Mouse (Mus musculus): Measurements from ENCODE around the gene Sox6. TPM values are rescaled to one million over a fixed set of nuclear protein-coding genes. Genes with fewer than 3 reads are reported as not detected.
A peak's percentile ranks its signal among the peaks of the same experiment; 100 is the strongest.

Gene Sox6
- polyA plus RNA-seq, 1 experiment from 2014 or later: 33.0 TPM

DNA sequence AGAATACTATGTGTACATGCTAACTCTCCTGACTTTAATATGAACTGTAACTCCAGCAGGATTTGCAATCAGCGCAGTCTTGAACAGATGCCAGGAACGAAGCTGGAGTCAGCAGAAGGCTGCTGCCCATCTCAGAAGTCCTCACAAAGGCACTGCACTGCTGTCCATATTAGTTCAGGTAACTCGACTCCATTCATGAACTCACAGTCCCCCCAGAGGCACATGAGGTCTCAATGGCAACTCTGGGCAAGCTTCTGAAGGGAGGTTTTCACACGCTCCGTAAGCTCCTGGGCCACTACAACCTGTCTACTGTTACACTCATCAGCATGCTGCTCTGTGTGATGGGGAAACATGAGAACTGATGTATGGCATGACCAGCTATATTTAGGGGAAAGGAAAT lies 528.6 kb downstream of the Sox6 start:
- no peak overlapping the region for H3K9ac ChIP-seq (ENCODE audit: low read length)
- no peaks in the 10 kb centered on the region for H3K36me3 ChIP-seq (ENCODE audit: control insufficient read depth, insufficient read depth, low read length)
- ATAC-seq (replicated peaks; ENCODE audit: low FRiP score, low TSS enrichment, low read depth): no peak

DNA sequence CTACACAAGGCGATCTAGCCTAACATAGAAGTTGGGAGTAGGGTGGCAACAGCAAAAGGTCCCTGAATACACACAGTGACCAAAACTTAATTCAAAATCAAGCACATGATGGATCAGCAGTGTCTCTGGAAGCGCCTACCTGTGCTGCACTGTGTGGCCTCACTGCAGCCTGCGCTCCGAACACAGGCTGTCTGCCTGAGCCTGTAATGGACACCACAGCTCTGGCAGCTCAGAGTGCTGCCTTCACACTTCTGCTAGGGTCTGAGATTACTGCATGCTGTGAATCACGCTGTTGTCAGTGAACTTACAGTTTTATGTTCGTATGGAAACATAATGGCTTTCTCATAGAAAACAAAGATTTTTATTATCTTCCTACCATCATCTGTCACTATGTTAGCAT lies 532.2 kb downstream of the Sox6 start:
- Histone ChIP-seq H3K4me3 (ENCODE audit: low read depth, low read length) (no peak overlapping the region), H3K9me3 (ENCODE audit: control insufficient read depth, low read length) (no peaks in the 10 kb centered on the region), H3K9ac (ENCODE audit: low read length) (no peak overlapping the region), H3K36me3 (ENCODE audit: control insufficient read depth, insufficient read depth, low read length) (no peaks in the 10 kb centered on the region), H3K4me1 (replicated peaks; ENCODE audit: control insufficient read depth, insufficient read depth, low read length) (peaks cover 8% of the 10 kb centered on the region), H3K27ac (ENCODE audit: low read depth) (no peak overlapping the region), H3K4me2 (ENCODE audit: low read length) (no peak overlapping the region), H3K27me3 (replicated peaks; ENCODE audit: control insufficient read depth, insufficient read depth, low read length) (no peaks in the 10 kb centered on the region)
- DNase-seq (ENCODE audit: low spot score) (no peak), ATAC-seq (replicated peaks; ENCODE audit: low FRiP score, low TSS enrichment, low read depth) (no peak)
- WGBS: 72% methylated on average over 6 of the region's 6 CpGs

More for the DNA sequence above, 528.6 kb downstream of the Sox6 start:
- DNase-seq (ENCODE audit: low spot score): no peak
- Histone ChIP-seq H3K4me3 (ENCODE audit: low read depth, low read length) (no peak overlapping the region), H3K27ac (ENCODE audit: low read depth) (no peak overlapping the region), H3K4me2 (ENCODE audit: low read length) (no peak overlapping the region), H3K4me1 (replicated peaks; ENCODE audit: control insufficient read depth, insufficient read depth, low read length) (peaks cover 5% of the 10 kb centered on the region; the same call in 1 of the 2 replicates), H3K27me3 (replicated peaks; ENCODE audit: control insufficient read depth, insufficient read depth, low read length) (no peaks in the 10 kb centered on the region), H3K9me3 (ENCODE audit: control insufficient read depth, low read length) (no peaks in the 10 kb centered on the region)
- 79% methylated on average over 5 of the region's 5 CpGs for WGBS

DNA sequence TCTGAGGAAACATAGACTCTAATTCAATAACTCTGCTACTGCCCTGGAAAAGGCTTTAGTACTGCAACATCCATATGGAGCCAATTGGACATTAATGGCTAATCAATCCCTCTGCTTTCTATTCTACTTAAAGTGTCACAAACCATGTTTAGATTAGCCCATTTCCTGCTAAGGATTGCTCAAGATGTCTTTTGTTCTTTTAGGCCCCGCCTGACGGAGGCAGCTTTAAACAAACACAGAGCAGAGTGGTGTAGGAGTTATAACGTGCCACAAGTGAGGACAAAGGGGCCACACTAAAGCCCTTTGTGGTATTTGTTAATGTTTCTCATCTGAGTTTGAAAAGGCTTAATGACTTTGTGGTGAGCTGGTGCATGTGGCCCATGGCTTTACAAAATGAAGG lies 537.1 kb downstream of the Sox6 start:
- no peaks in the 10 kb centered on the region for H3K27me3 ChIP-seq (replicated peaks; ENCODE audit: control insufficient read depth, insufficient read depth, low read length)
- H3K36me3 ChIP-seq (ENCODE audit: control insufficient read depth, insufficient read depth, low read length): no peaks in the 10 kb centered on the region
- no peak overlapping the region for H3K9ac ChIP-seq (ENCODE audit: low read length)
- no peak overlapping the region for H3K4me2 ChIP-seq (ENCODE audit: low read length)
- peaks cover 20% of the 10 kb centered on the region for H3K4me1 ChIP-seq (replicated peaks; ENCODE audit: control insufficient read depth, insufficient read depth, low read length)
- WGBS: 8% methylated on average over 3 of the region's 3 CpGs
- DNase-seq (ENCODE audit: low spot score): no peak
- ATAC-seq (replicated peaks; ENCODE audit: low FRiP score, low TSS enrichment, low read depth): peak; percentile 64; the same call in 1 of the 2 replicates
- H3K4me3 ChIP-seq (ENCODE audit: low read depth, low read length): no peak overlapping the region
- no peaks in the 10 kb centered on the region for H3K9me3 ChIP-seq (ENCODE audit: control insufficient read depth, low read length)
- H3K27ac ChIP-seq (ENCODE audit: low read depth): peak overlapping the region; percentile 64

DNA sequence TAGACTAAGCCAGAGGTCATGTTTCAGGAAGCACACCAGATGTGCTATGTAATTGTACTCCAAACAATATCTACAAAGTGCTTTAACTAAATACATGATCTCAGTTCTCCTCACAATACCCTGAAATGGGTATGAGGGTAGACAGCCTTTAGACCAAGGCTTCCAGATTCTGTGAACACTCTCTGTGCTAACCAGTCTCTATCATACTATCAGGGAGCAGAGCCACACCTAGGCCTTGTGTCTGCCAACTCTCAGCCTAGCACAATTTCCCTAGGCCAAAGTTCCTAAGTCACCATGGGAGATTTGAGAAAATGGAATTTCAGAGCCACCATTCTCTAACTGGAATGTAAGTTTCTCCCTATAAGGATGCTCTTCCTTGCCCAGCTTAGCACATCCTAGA lies 537.8 kb downstream of the Sox6 start:
- no peak for ATAC-seq (replicated peaks; ENCODE audit: low FRiP score, low TSS enrichment, low read depth)
- DNase-seq (ENCODE audit: low spot score): no peak
- no peak overlapping the region for H3K27ac ChIP-seq (ENCODE audit: low read depth)

DNA sequence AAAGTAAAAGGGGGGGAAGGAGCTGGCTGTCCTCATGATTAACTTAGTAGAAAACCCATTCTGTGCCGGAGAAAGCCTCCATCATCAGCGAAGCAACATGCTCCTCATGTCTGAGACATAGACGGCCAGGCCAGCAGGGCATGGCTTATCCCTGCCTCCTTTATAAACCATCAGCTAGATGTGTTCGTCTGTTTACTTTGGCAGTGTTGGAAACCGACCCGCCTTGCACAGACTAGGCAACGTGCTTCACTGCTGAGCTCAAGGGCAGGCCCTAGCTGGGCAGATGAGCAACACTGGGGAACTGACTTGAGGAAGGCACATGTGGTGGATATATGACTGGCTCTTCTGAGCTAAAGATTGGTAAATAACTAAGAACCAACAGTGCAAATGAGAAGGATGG lies 538.4 kb downstream of the Sox6 start:
- no peak for DNase-seq (ENCODE audit: low spot score)

More for the DNA sequence above, 537.8 kb downstream of the Sox6 start:
- Histone ChIP-seq H3K9ac (ENCODE audit: low read length) (no peak overlapping the region), H3K4me3 (ENCODE audit: low read depth, low read length) (no peak overlapping the region), H3K9me3 (ENCODE audit: control insufficient read depth, low read length) (no peaks in the 10 kb centered on the region), H3K4me2 (ENCODE audit: low read length) (no peak overlapping the region), H3K27me3 (replicated peaks; ENCODE audit: control insufficient read depth, insufficient read depth, low read length) (no peaks in the 10 kb centered on the region), H3K36me3 (ENCODE audit: control insufficient read depth, insufficient read depth, low read length) (no peaks in the 10 kb centered on the region), H3K4me1 (replicated peaks; ENCODE audit: control insufficient read depth, insufficient read depth, low read length) (peaks cover 20% of the 10 kb centered on the region)

DNA sequence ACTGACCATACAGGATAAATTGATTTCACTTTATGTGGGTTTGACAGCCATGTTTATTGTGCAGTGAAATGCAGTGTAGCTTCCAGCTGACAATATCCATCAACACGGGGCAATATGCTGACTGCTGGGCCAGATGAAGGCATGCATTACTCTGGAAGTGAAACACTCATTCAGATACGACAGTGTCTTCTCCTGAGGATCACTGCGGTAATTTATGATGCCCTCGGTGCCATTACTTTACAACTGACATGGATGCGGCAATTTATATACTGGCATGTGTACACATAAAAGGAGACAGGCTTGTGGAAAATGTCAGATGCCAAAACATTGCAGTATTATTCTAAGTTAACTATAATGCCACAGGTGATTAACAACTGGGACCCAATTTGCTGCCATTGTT lies 546.9 kb downstream of the Sox6 start:
- no peak for ATAC-seq (replicated peaks; ENCODE audit: low FRiP score, low TSS enrichment, low read depth)
- Histone ChIP-seq H3K27me3 (replicated peaks; ENCODE audit: control insufficient read depth, insufficient read depth, low read length) (no peaks in the 10 kb centered on the region), H3K4me2 (ENCODE audit: low read length) (no peak overlapping the region), H3K36me3 (ENCODE audit: control insufficient read depth, insufficient read depth, low read length) (no peaks in the 10 kb centered on the region), H3K9ac (ENCODE audit: low read length) (no peak overlapping the region), H3K9me3 (ENCODE audit: control insufficient read depth, low read length) (no peaks in the 10 kb centered on the region), H3K27ac (ENCODE audit: low read depth) (no peak overlapping the region), H3K4me3 (ENCODE audit: low read depth, low read length) (no peak overlapping the region), H3K4me1 (replicated peaks; ENCODE audit: control insufficient read depth, insufficient read depth, low read length) (peaks cover 20% of the 10 kb centered on the region; the same call in 1 of the 2 replicates)
- WGBS: 69% methylated on average over 5 of the region's 5 CpGs
- DNase-seq (ENCODE audit: low spot score): no peak

More for the DNA sequence above, 538.4 kb downstream of the Sox6 start:
- Histone ChIP-seq H3K36me3 (ENCODE audit: control insufficient read depth, insufficient read depth, low read length) (no peaks in the 10 kb centered on the region), H3K4me3 (ENCODE audit: low read depth, low read length) (no peak overlapping the region), H3K27ac (ENCODE audit: low read depth) (no peak overlapping the region), H3K4me1 (replicated peaks; ENCODE audit: control insufficient read depth, insufficient read depth, low read length) (peaks cover 20% of the 10 kb centered on the region), H3K27me3 (replicated peaks; ENCODE audit: control insufficient read depth, insufficient read depth, low read length) (no peaks in the 10 kb centered on the region), H3K9ac (ENCODE audit: low read length) (no peak overlapping the region), H3K9me3 (ENCODE audit: control insufficient read depth, low read length) (no peaks in the 10 kb centered on the region), H3K4me2 (ENCODE audit: low read length) (no peak overlapping the region)
- 26% methylated on average over 7 of the region's 7 CpGs for WGBS
- ATAC-seq (replicated peaks; ENCODE audit: low FRiP score, low TSS enrichment, low read depth): no peak; the same call in 1 of the 2 replicates

DNA sequence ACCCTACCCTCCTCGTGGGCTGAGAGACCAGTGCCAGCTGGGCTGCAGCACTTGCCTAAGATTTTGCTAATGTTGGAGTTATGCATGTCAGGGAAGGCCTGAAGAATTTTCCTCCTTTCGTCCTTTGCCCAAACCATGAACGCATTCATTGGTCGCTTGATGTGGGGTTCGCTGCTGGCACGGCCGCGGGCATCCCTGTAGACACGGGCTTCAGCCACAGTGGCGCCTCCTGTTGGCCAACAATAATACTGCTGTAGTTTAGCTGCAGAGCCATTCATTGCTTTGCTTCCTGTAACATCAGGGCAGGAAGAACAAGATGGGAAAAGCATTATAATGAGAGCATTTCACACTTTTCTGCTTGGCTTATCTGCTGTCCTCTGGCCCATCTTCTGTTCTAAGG lies 549.0 kb downstream of the Sox6 start:
- DNase-seq (ENCODE audit: low spot score) (no peak), ATAC-seq (replicated peaks; ENCODE audit: low FRiP score, low TSS enrichment, low read depth) (no peak)
- Histone ChIP-seq H3K36me3 (ENCODE audit: control insufficient read depth, insufficient read depth, low read length) (no peaks in the 10 kb centered on the region), H3K27me3 (replicated peaks; ENCODE audit: control insufficient read depth, insufficient read depth, low read length) (no peaks in the 10 kb centered on the region), H3K4me1 (replicated peaks; ENCODE audit: control insufficient read depth, insufficient read depth, low read length) (peaks cover 20% of the 10 kb centered on the region), H3K4me3 (ENCODE audit: low read depth, low read length) (no peak overlapping the region), H3K9ac (ENCODE audit: low read length) (no peak overlapping the region), H3K27ac (ENCODE audit: low read depth) (no peak overlapping the region), H3K4me2 (ENCODE audit: low read length) (no peak overlapping the region), H3K9me3 (ENCODE audit: control insufficient read depth, low read length) (no peaks in the 10 kb centered on the region)
- WGBS: 64% methylated on average over 10 of the region's 10 CpGs

DNA sequence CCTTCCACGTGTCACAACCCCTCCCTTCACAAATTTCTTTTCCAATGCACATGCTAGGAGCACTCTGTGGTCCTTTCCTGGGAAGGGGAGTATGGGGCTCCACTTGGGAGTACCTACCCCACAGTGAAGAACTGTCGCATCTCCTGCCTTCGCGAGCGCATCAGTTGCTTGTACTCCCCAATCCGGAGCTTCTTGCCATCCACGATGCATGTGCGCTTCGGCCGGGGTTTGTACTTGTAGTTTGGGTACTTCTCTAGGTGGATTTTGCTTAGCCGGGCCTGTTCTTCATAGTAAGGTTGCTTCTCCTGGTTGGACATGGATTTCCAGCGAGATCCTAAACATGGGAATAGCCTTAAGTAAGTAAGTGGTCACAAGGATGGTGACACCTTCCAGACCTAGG lies 552.2 kb downstream of the Sox6 start:
- no peaks in the 10 kb centered on the region for H3K27me3 ChIP-seq (replicated peaks; ENCODE audit: control insufficient read depth, insufficient read depth, low read length)
- no peak overlapping the region for H3K4me2 ChIP-seq (ENCODE audit: low read length)
- ATAC-seq (replicated peaks; ENCODE audit: low FRiP score, low TSS enrichment, low read depth): no peak
- 94% methylated on average over 12 of the region's 12 CpGs for WGBS
- H3K4me1 ChIP-seq (replicated peaks; ENCODE audit: control insufficient read depth, insufficient read depth, low read length): peaks cover 13% of the 10 kb centered on the region; the same call in 1 of the 2 replicates
- H3K4me3 ChIP-seq (ENCODE audit: low read depth, low read length): no peak overlapping the region
- H3K9me3 ChIP-seq (ENCODE audit: control insufficient read depth, low read length): no peaks in the 10 kb centered on the region
- DNase-seq (ENCODE audit: low spot score): peak; percentile 50
- H3K27ac ChIP-seq (ENCODE audit: low read depth): no peak overlapping the region
- no peaks in the 10 kb centered on the region for H3K36me3 ChIP-seq (ENCODE audit: control insufficient read depth, insufficient read depth, low read length)
- no peak overlapping the region for H3K9ac ChIP-seq (ENCODE audit: low read length)

DNA sequence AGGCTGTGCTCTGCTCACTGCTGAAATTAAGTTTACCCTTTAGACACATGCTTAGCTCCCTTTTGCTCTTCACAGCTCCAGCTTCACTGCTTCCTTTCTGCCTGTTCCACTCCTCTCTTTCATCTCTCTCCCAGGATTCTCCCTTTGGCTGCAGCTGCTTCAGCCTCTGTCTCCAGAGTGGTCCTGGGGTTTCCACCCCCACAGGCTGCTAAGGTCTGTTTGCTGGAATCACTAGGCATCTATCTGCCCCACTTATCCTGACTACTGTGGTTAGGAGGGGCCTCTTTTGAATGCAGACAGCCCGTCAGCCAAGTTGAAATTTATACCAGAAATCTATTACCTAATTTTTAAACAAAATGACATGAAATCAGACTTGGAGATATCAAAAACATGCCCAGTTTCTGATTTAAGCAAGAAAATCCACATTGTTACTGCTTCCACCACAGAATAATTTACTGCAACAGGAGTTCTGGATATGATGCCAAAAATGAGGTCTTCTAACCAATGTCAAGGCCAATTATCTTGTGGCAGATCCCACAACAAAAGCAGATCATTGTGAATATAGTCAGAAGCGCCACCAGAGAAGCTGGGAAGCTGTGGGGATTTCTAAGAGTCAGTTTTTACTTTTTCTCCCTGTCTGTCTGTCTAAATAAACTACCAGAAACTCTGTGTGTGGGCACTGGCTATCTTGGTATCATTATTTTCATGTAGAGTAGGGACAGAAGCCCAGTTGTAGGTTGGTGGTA lies 552.8 kb downstream of the Sox6 start:
- no peak overlapping the region for H3K4me2 ChIP-seq (ENCODE audit: low read length)
- no peaks in the 10 kb centered on the region for H3K36me3 ChIP-seq (ENCODE audit: control insufficient read depth, insufficient read depth, low read length)
- no peak overlapping the region for H3K27ac ChIP-seq (ENCODE audit: low read depth)
- no peaks in the 10 kb centered on the region for H3K27me3 ChIP-seq (replicated peaks; ENCODE audit: control insufficient read depth, insufficient read depth, low read length)
- WGBS: 74% methylated on average over 2 of the region's 2 CpGs
- H3K4me3 ChIP-seq (ENCODE audit: low read depth, low read length): no peak overlapping the region
- H3K9me3 ChIP-seq (ENCODE audit: control insufficient read depth, low read length): no peaks in the 10 kb centered on the region
- no peak for ATAC-seq (replicated peaks; ENCODE audit: low FRiP score, low TSS enrichment, low read depth)
- no peak overlapping the region for H3K9ac ChIP-seq (ENCODE audit: low read length)
- peaks cover 13% of the 10 kb centered on the region; the same call in 1 of the 2 replicates for H3K4me1 ChIP-seq (replicated peaks; ENCODE audit: control insufficient read depth, insufficient read depth, low read length)
- DNase-seq (ENCODE audit: low spot score): no peak

Measured in intestine, embryonic 14.5 days (tissue).